Mouse (Mus musculus) CH12.LX (cell line): Measurements from ENCODE around the gene Psmd5.

ENCODE experiments used
- MAX ChIP-seq: IDR thresholded peaks from 2 replicates; pipeline ENCODE4 v1.6.1; 2011; ENCODE audit warnings: low read length, improper control_type of control experiment
- POLR2A ChIP-seq: IDR thresholded peaks from 2 replicates; pipeline ENCODE4 v1.6.1; 2011; ENCODE audit warnings: low read depth, mild to moderate bottlenecking, improper control_type of control experiment, low read length

GRCm38 (mm10) chr2:34825827-34826459 is 48.8 kb downstream of the Psmd5 start, which contains the start of gene Fbxw2:
- TF ChIP-seq POLR2A (peak; percentile 94), MAX (peak; percentile 96; the same call in 1 of the 2 replicates)
